Mouse (Mus musculus): Measurements from ENCODE around the gene Pcnp.

Gene Pcnp

GRCm38 (mm10) chr16:56036501-56036900 is 7.0 kb upstream of the Pcnp start:
- DNase-seq (ENCODE audit: low read depth, low spot score) = no peak

GRCm38 (mm10) chr16:56034566-56034965 is 5.0 kb upstream of the Pcnp start:
- no peak for DNase-seq (ENCODE audit: low read depth, low spot score)

- peak; percentile 65 for DNase-seq (ENCODE audit: low read depth, low spot score)
These were observed 602 bp downstream of the Pcnp start for GRCm38 (mm10) chr16:56028722-56029551.

GRCm38 (mm10) chr16:56027854-56028629 is 1.5 kb downstream of the Pcnp start:
- DNase-seq (ENCODE audit: low read depth, low spot score) = no peak

- DNase-seq (ENCODE audit: low read depth, low spot score) = no peak
These were observed 9.9 kb downstream of the Pcnp start for GRCm38 (mm10) chr16:56019660-56020059.

GRCm38 (mm10) chr16:56014076-56014475 is 15.5 kb downstream of the Pcnp start:
- DNase-seq (ENCODE audit: low read depth, low spot score) = no peak

GRCm38 (mm10) chr16:56012789-56013743 is 16.5 kb downstream of the Pcnp start:
- DNase-seq (ENCODE audit: low read depth, low spot score) = no peak

GRCm38 (mm10) chr16:56008862-56009261 is 20.7 kb downstream of the Pcnp start:
- DNase-seq (ENCODE audit: low read depth, low spot score) = no peak

GRCm38 (mm10) chr16:56006798-56007197 is 22.7 kb downstream of the Pcnp start:
- peak; percentile 45 for DNase-seq (ENCODE audit: low read depth, low spot score)

GRCm38 (mm10) chr16:55994235-55994634 is 35.3 kb downstream of the Pcnp start:
- DNase-seq (ENCODE audit: low read depth, low spot score) = no peak

- no peak for DNase-seq (ENCODE audit: low read depth, low spot score)
These were observed 39.2 kb downstream of the Pcnp start for GRCm38 (mm10) chr16:55990311-55990710.

- DNase-seq (ENCODE audit: low read depth, low spot score) = no peak
These were observed 43.5 kb downstream of the Pcnp start for GRCm38 (mm10) chr16:55986001-55986400.

- DNase-seq (ENCODE audit: low read depth, low spot score) = peak; percentile 77
These were observed 54.6 kb downstream of the Pcnp start for GRCm38 (mm10) chr16:55974903-55975285.

- DNase-seq (ENCODE audit: low read depth, low spot score) = peak; percentile 89
These were observed 55.2 kb downstream of the Pcnp start for GRCm38 (mm10) chr16:55974256-55974902.

- DNase-seq (ENCODE audit: low read depth, low spot score) = peak; percentile 100
These were observed 55.9 kb downstream of the Pcnp start, which contains the start of gene Zbtb11 for GRCm38 (mm10) chr16:55973431-55974255. Gene Zbtb11, plus strand, starts transcription at chr16:55973883.

- no peak for DNase-seq (ENCODE audit: low read depth, low spot score)
These were observed 56.8 kb downstream of the Pcnp start for GRCm38 (mm10) chr16:55972626-55973201.

GRCm38 (mm10) chr16:55971735-55972615 is 57.6 kb downstream of the Pcnp start:
- DNase-seq (ENCODE audit: low read depth, low spot score) = peak; percentile 39

GRCm38 (mm10) chr16:55970416-55970815 is 59.1 kb downstream of the Pcnp start:
- DNase-seq (ENCODE audit: low read depth, low spot score) = no peak

- DNase-seq (ENCODE audit: low read depth, low spot score) = peak; percentile 58
These were observed 60.4 kb downstream of the Pcnp start for GRCm38 (mm10) chr16:55969147-55969546.

All from brain, adult 2 months (tissue).